Mouse (Mus musculus): ENCODE measurements at regions not wholly inside any gene's neighbourhood (a gene's known extent, or its start where the extent isn't known, plus 50 kb on each side); places are given as distances from the start of the nearest gene placed in this dataset.

- WGBS: 94% methylated on average over 3 of the region's 3 CpGs
- no peak for ATAC-seq (ENCODE audit: low read depth)
- no peak overlapping the region for H3K4me2 ChIP-seq (ENCODE audit: low read depth, low read length)
Measured at GRCm38 (mm10) chr1:7451660-7452155, 2644.0 kb downstream of the Gm37988 start.

GRCm38 (mm10) chr1:7454931-7455330, 2647.2 kb downstream of the Gm37988 start:
- ATAC-seq (ENCODE audit: low read depth): no peak
- Histone ChIP-seq H3K9ac (replicated peaks; ENCODE audit: low read depth, low read length) (no peak overlapping the region), H3K4me3 (ENCODE audit: low read depth, low read length) (no peak overlapping the region), H3K9me3 (ENCODE audit: control insufficient read depth, low read length) (no peaks in the 10 kb centered on the region), H3K4me1 (ENCODE audit: control insufficient read depth, insufficient read depth, low read length) (no peaks in the 10 kb centered on the region), H3K27ac (ENCODE audit: low read depth, low read length) (no peak overlapping the region), H3K27me3 (ENCODE audit: control insufficient read depth, insufficient read depth, low read length) (no peaks in the 10 kb centered on the region), H3K4me2 (ENCODE audit: low read depth, low read length) (no peak overlapping the region), H3K36me3 (ENCODE audit: control insufficient read depth, insufficient read depth, low read length) (no peaks in the 10 kb centered on the region)
- WGBS: 82% methylated on average over 2 of the region's 2 CpGs

More at GRCm38 (mm10) chr1:7451660-7452155, 2644.0 kb downstream of the Gm37988 start:
- no peak overlapping the region for H3K9ac ChIP-seq (replicated peaks; ENCODE audit: low read depth, low read length)
- H3K4me1 ChIP-seq (ENCODE audit: control insufficient read depth, insufficient read depth, low read length): no peaks in the 10 kb centered on the region
- H3K27me3 ChIP-seq (ENCODE audit: control insufficient read depth, insufficient read depth, low read length): no peaks in the 10 kb centered on the region
- H3K4me3 ChIP-seq (ENCODE audit: low read depth, low read length): no peak overlapping the region
- no peaks in the 10 kb centered on the region for H3K9me3 ChIP-seq (ENCODE audit: control insufficient read depth, low read length)
- H3K27ac ChIP-seq (ENCODE audit: low read depth, low read length): no peak overlapping the region
- no peaks in the 10 kb centered on the region for H3K36me3 ChIP-seq (ENCODE audit: control insufficient read depth, insufficient read depth, low read length)

DNA sequence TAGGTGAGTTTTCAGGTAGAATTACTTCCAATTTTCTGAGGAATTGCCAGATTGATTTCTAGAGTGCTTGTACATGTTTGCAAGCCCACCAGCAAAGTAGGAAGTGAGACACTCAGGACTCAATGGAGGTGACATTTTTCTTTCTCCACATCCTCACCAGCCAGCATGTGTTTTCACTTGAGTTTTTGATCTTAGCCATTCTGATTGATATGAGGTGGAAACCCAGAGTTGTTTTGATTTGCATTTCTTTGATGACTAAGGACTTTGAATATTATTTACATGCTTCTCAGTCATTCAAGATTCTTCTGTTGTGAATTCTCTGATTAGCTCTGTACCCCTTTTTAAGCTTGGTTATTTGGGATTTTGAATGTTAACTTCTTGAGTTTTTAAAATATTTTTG, 2650.2 kb downstream of the Gm37988 start:
- Histone ChIP-seq H3K4me3 (ENCODE audit: low read depth, low read length) (no peak overlapping the region), H3K9me3 (ENCODE audit: control insufficient read depth, low read length) (no peaks in the 10 kb centered on the region), H3K4me1 (ENCODE audit: control insufficient read depth, insufficient read depth, low read length) (no peaks in the 10 kb centered on the region), H3K9ac (replicated peaks; ENCODE audit: low read depth, low read length) (no peak overlapping the region), H3K27me3 (ENCODE audit: control insufficient read depth, insufficient read depth, low read length) (no peaks in the 10 kb centered on the region), H3K4me2 (ENCODE audit: low read depth, low read length) (no peak overlapping the region), H3K36me3 (ENCODE audit: control insufficient read depth, insufficient read depth, low read length) (no peaks in the 10 kb centered on the region), H3K27ac (ENCODE audit: low read depth, low read length) (no peak overlapping the region)
- no peak for ATAC-seq (ENCODE audit: low read depth)

- Histone ChIP-seq H3K9ac (replicated peaks; ENCODE audit: low read depth, low read length) (no peak overlapping the region), H3K36me3 (ENCODE audit: control insufficient read depth, insufficient read depth, low read length) (no peaks in the 10 kb centered on the region), H3K4me1 (ENCODE audit: control insufficient read depth, insufficient read depth, low read length) (no peaks in the 10 kb centered on the region), H3K27ac (ENCODE audit: low read depth, low read length) (no peak overlapping the region), H3K9me3 (ENCODE audit: control insufficient read depth, low read length) (no peaks in the 10 kb centered on the region), H3K4me2 (ENCODE audit: low read depth, low read length) (no peak overlapping the region), H3K4me3 (ENCODE audit: low read depth, low read length) (no peak overlapping the region), H3K27me3 (ENCODE audit: control insufficient read depth, insufficient read depth, low read length) (no peaks in the 10 kb centered on the region)
- no peak for ATAC-seq (ENCODE audit: low read depth)
- 84% methylated on average over 1 of the region's 1 CpGs for WGBS
Measured at GRCm38 (mm10) chr1:7494096-7494495, 2686.4 kb downstream of the Gm37988 start.

DNA sequence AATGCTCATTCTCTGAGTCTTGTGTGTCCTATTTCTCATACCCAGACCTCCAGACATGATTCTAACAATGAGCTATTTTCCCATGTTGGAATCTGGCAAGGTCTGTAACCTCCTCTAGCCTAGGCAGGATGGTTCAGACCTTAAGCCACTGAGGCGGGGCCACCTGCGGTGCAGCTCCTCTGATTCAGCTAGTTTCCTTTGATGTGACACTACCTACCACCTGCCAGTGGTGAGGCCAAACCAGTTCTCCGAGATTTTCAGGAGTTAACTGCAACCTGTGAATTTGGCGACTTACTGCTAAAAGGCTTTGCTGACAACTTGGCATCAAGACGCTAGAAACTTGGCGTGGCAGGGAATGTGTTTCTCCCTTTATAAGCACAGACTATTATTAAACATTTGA, 2691.3 kb downstream of the Gm37988 start:
- Histone ChIP-seq H3K27ac (ENCODE audit: low read depth, low read length) (no peak overlapping the region), H3K27me3 (ENCODE audit: control insufficient read depth, insufficient read depth, low read length) (no peaks in the 10 kb centered on the region), H3K4me3 (ENCODE audit: low read depth, low read length) (no peak overlapping the region), H3K9ac (replicated peaks; ENCODE audit: low read depth, low read length) (no peak overlapping the region), H3K4me2 (ENCODE audit: low read depth, low read length) (no peak overlapping the region), H3K9me3 (ENCODE audit: control insufficient read depth, low read length) (no peaks in the 10 kb centered on the region), H3K36me3 (ENCODE audit: control insufficient read depth, insufficient read depth, low read length) (no peaks in the 10 kb centered on the region), H3K4me1 (ENCODE audit: control insufficient read depth, insufficient read depth, low read length) (no peaks in the 10 kb centered on the region)
- no peak for ATAC-seq (ENCODE audit: low read depth)
- WGBS: 75% methylated on average over 6 of the region's 6 CpGs

DNA sequence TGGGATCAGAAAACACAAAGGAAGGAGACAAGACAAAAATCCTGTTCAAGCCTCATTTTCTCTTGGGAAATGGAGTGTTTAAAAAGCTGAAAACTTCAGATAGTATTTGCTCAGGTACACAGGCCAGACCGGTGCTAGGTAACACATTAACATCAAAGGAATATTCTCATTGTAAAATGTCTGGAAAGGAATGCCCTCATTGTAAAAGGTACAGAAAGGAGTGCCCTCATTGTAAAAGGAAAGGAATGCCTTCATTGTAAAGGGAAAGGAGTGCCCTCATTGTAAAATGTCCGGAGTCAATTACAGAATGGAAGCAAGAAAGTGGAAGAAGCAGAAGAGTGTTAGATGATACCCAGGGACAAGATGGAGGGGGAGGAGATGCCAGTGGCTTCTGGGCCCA, 2694.7 kb downstream of the Gm37988 start:
- ATAC-seq (ENCODE audit: low read depth): no peak

GRCm38 (mm10) chr1:7518791-7519190, 2711.1 kb downstream of the Gm37988 start:
- Histone ChIP-seq H3K4me3 (ENCODE audit: low read depth, low read length) (no peak overlapping the region), H3K27me3 (ENCODE audit: control insufficient read depth, insufficient read depth, low read length) (no peaks in the 10 kb centered on the region), H3K36me3 (ENCODE audit: control insufficient read depth, insufficient read depth, low read length) (no peaks in the 10 kb centered on the region), H3K9ac (replicated peaks; ENCODE audit: low read depth, low read length) (no peak overlapping the region), H3K4me1 (ENCODE audit: control insufficient read depth, insufficient read depth, low read length) (no peaks in the 10 kb centered on the region), H3K4me2 (ENCODE audit: low read depth, low read length) (no peak overlapping the region), H3K9me3 (ENCODE audit: control insufficient read depth, low read length) (no peaks in the 10 kb centered on the region), H3K27ac (ENCODE audit: low read depth, low read length) (no peak overlapping the region)
- WGBS: 73% methylated on average over 8 of the region's 8 CpGs
- no peak for ATAC-seq (ENCODE audit: low read depth)

More for the DNA sequence above, 2694.7 kb downstream of the Gm37988 start:
- H3K4me1 ChIP-seq (ENCODE audit: control insufficient read depth, insufficient read depth, low read length): no peaks in the 10 kb centered on the region
- H3K4me3 ChIP-seq (ENCODE audit: low read depth, low read length): no peak overlapping the region
- H3K4me2 ChIP-seq (ENCODE audit: low read depth, low read length): no peak overlapping the region
- WGBS: 35% methylated on average over 2 of the region's 2 CpGs
- H3K36me3 ChIP-seq (ENCODE audit: control insufficient read depth, insufficient read depth, low read length): no peaks in the 10 kb centered on the region
- no peaks in the 10 kb centered on the region for H3K9me3 ChIP-seq (ENCODE audit: control insufficient read depth, low read length)
- no peak overlapping the region for H3K9ac ChIP-seq (replicated peaks; ENCODE audit: low read depth, low read length)
- H3K27ac ChIP-seq (ENCODE audit: low read depth, low read length): no peak overlapping the region
- H3K27me3 ChIP-seq (ENCODE audit: control insufficient read depth, insufficient read depth, low read length): no peaks in the 10 kb centered on the region

GRCm38 (mm10) chr1:7533506-7533905, 2725.8 kb downstream of the Gm37988 start:
- Histone ChIP-seq H3K9me3 (ENCODE audit: control insufficient read depth, low read length) (no peaks in the 10 kb centered on the region), H3K27me3 (ENCODE audit: control insufficient read depth, insufficient read depth, low read length) (no peaks in the 10 kb centered on the region), H3K27ac (ENCODE audit: low read depth, low read length) (no peak overlapping the region), H3K4me3 (ENCODE audit: low read depth, low read length) (no peak overlapping the region), H3K9ac (replicated peaks; ENCODE audit: low read depth, low read length) (no peak overlapping the region), H3K4me2 (ENCODE audit: low read depth, low read length) (no peak overlapping the region), H3K36me3 (ENCODE audit: control insufficient read depth, insufficient read depth, low read length) (no peaks in the 10 kb centered on the region), H3K4me1 (ENCODE audit: control insufficient read depth, insufficient read depth, low read length) (no peaks in the 10 kb centered on the region)
- no peak for ATAC-seq (ENCODE audit: low read depth)

- Histone ChIP-seq H3K9me3 (ENCODE audit: control insufficient read depth, low read length) (no peaks in the 10 kb centered on the region), H3K4me2 (ENCODE audit: low read depth, low read length) (no peak overlapping the region), H3K27me3 (ENCODE audit: control insufficient read depth, insufficient read depth, low read length) (no peaks in the 10 kb centered on the region), H3K36me3 (ENCODE audit: control insufficient read depth, insufficient read depth, low read length) (no peaks in the 10 kb centered on the region), H3K4me1 (ENCODE audit: control insufficient read depth, insufficient read depth, low read length) (no peaks in the 10 kb centered on the region), H3K4me3 (ENCODE audit: low read depth, low read length) (no peak overlapping the region), H3K9ac (replicated peaks; ENCODE audit: low read depth, low read length) (no peak overlapping the region), H3K27ac (ENCODE audit: low read depth, low read length) (no peak overlapping the region)
- no peak for ATAC-seq (ENCODE audit: low read depth)
Measured at GRCm38 (mm10) chr1:7535191-7535590, 2727.5 kb downstream of the Gm37988 start.

DNA sequence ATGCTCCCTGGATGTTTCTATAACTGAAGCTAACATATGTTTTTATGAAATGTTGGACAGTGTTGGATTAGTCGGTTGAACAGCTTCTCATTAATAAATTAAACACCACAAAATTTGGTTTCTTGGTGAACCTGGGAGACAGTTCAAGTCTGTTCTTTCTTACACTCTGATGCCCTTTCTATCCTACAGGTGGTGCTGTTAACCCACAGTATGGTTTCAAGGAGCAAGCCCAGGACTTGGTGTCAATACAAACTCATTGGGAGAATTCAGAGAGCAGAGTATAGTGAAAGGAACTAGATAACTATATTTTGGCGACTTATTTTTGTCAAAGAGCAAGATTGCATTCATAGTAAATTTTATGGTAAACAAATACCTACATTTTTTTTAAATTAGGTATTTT, 2735.8 kb downstream of the Gm37988 start:
- no peaks in the 10 kb centered on the region for H3K9me3 ChIP-seq (ENCODE audit: control insufficient read depth, low read length)
- H3K36me3 ChIP-seq (ENCODE audit: control insufficient read depth, insufficient read depth, low read length): no peaks in the 10 kb centered on the region
- H3K27ac ChIP-seq (ENCODE audit: low read depth, low read length): no peak overlapping the region
- no peak overlapping the region for H3K4me2 ChIP-seq (ENCODE audit: low read depth, low read length)
- WGBS: 30% methylated on average over 2 of the region's 2 CpGs
- H3K4me3 ChIP-seq (ENCODE audit: low read depth, low read length): no peak overlapping the region
- H3K4me1 ChIP-seq (ENCODE audit: control insufficient read depth, insufficient read depth, low read length): no peaks in the 10 kb centered on the region
- peak; percentile 79 for ATAC-seq (ENCODE audit: low read depth)
- H3K9ac ChIP-seq (replicated peaks; ENCODE audit: low read depth, low read length): no peak overlapping the region
- no peaks in the 10 kb centered on the region for H3K27me3 ChIP-seq (ENCODE audit: control insufficient read depth, insufficient read depth, low read length)

All from neural tube, embryonic 14.5 days (tissue).